Mouse (Mus musculus) spleen, postnatal 36 days (tissue): Measurements from ENCODE around the gene Smco3.
"Not testable (repeated sequence)": the region's sequence is repeated elsewhere in the genome, so short reads cannot be mapped to it uniquely, and the experiment has no call there.

Experiments
- DNase-seq, 2 experiments: peaks; one replicate each; pipeline ENCODE4 v3.0.0; 2022; ENCODE audit warnings: low spot score in 2 of 2, mixed read lengths in 1 of 2

The Smco3 gene

DNA sequence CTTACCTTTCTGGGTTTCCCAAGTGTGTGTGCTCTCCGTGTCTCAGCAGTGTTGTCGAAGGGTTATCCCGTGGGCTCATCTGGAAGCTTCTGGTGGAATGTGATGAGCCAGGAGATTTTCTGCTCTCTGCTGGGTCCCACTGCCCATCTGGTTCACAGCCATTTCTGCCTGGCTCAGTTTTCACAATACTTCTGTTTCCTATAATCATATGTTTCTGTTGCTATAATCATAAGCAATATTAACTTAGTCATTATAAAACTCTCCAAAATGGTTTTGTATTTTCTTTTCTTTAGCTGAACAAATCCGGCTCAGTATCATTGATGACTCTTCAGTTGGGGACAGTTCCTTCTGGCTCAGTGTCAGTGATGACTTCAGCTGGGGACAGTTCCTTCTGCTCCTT lies at the start of gene Smco3:
Gene Smco3, minus strand, starts transcription at position 101 of the 400 bp plus-strand sequence.
- no peak for DNase-seq

DNA sequence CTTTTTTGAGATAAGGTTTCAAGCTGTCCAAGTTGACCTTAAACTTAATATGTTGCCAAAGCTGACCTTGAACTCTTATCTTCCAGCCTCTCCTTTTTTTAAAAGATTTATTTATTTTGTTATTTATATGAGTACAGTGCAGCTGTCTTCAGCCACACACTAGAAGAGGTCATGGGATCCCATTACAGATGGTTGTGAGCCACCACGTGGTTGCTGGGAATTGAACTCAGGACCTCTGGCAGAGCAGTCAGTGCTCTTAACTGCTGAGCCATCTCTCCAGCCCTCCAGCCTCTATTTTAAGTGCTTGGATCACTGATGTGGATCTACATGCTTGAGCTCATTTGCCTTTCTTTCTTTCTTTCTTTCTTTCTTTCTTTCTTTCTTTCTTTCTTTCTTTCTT lies 49.5 kb upstream of the Smco3 start:
- DNase-seq, result not testable (repeated sequence)

DNA sequence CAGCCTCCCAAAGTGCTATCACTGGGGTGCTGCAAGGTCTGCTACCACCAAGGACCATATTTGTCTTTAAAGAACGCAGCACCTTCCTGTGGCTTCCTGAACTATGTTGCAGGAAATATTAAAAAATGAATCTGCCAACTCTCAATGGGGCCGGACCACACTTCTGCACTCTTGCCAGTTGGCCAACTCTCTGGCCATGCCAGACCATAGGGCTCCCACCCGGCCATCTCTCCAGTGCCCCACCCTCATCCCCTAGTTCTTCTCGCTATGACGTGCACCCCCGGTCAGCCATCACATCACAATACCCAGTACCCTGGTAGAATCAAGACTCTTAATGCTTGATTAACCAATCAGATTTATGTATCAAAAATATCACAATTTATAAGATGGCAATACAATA lies 48.7 kb upstream of the Smco3 start:
- no peak for DNase-seq

DNA sequence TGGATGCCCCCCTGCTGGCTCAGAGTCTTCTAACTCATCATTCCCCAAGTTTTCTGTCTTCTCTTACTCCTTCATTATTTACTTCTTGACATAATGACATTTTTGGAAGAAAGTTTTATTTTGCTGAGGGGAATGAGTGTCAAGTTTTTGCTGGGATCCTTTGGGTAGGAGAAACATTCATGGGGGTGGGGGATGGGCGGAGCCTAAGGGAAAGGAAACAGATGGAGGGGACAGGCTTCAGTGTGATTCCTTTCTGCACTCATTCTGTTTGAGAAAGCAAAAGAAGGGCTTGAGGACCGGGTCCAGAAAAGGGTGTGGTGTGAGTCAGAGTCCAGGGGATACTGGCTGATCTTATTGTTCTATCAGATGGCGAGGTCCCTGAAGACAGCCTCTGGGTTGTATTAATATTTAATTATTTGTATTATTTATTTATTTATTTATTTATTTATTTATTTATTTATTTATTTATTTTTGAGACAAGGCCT lies 48.2 kb upstream of the Smco3 start:
- no peak for DNase-seq

DNA sequence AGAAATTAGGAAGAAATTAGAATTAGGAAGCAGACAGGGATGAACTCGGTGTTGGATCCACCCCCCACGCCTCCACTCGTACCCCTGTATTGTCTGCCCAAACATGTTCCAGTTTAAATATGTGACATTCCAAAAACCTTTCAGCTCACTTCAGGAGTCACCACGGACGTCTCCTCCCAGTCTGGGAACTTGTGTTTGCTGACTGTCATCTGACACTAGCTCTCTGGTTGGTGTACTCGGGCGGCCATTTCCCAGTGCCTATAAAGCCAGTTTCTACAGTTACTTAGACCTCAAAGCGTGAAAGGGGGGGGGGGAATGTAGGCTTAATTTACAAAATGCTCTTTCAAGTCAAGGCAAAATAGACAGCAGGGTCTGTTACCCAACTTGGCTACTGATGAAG lies 46.4 kb upstream of the Smco3 start:
- no peak for DNase-seq

DNA sequence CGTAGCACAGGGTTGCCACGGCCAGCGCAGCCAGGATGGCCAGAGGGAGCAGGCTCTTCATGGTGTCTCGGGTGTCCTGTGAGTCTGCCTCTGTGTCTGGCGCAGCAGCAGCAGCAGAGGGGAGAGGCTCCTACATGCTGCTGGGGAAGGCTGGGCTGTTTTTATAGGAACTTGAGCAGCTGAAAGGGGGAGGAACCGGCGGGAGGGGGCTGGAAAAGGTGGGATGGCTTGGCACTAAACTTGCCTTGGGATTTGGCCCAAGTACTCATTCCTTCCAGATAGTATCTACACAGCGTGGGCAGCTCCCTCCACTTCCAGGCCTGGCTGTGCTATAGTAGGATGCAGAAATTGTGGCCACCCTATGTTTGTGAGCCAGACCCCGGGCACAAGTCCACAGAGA lies 40.4 kb upstream of the Smco3 start, which contains the start of gene Mgp:
Gene Mgp, minus strand, starts transcription at position 154 of the 400 bp plus-strand sequence.
- no peak for DNase-seq

DNA sequence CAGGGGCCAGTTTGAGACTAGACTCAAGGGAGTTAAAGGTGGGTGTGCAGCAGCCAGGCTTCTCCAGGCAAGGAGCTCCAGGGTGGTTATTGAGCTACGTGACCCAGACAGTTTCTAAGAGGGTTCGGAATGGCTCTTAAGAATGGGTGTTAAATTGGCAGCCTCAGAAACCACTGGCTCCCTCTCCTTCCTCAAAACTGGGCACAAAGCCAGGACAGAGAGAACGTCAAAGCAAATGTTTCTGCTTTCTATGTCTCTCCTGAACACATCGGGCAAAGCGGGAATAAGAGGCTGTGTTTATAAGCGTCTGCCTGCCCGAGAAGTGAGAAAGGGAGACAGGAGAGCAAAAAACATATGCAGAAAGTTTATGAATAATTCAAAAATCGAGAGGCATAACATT lies 39.3 kb upstream of the Smco3 start:
- DNase-seq, result no peak

DNA sequence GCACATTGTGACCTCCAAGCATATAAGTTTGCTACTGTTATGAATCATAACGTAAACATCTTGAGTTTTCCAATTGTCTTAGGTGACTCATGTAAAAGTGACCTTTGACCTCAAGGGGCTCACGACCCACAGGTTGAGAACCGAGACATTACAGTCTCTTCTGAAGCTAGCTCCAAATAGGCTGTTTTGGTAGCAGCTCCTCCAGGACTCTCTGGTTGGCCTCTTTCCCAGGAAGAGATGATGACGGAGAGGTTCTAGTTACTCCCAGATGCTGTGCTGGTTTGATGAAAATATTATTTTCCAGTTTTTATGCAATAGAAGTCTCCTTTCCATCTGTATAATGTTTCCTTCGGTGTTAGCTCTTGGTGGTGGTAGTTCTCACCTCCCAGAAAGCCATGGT lies 33.7 kb upstream of the Smco3 start:
- no peak for DNase-seq

DNA sequence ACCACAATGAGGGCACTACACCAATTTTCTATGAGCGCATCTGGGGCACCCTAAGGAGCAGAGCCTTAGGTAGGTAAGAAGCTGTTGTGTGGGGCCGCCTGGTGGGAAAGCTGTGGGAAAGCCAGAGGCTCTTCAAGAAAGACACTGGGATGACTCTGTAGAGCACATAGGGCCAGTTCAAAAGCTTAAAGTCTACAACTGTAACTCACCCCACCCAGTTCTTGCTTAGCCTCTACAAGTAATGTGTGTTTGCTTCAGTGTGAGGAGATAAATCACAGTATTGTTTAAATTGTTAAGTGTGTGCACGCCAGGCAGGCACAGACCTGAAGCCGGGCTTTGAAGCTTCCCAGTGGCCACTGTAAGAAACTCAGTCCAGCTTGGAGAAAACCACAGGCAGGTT lies 30.9 kb upstream of the Smco3 start:
- DNase-seq, result no peak

DNA sequence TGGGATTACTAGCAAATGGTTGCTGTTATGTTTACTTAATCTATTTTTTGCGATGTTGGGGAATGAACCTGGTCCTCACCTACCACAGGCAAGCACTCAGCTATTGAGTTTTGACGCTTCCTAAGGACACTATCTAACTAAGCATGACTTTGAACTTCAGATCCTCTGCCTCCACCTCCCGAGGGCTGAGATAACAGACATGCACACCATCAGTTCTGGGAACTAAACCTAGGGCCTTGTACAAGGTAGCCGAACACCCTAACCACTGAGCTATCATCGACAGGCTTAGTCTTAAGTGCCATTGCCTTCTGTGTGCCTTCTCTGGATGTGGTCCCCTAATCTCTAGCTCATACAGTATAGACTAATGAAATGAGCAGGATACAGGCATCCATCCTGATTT lies 30.1 kb upstream of the Smco3 start:
- DNase-seq, result no peak

DNA sequence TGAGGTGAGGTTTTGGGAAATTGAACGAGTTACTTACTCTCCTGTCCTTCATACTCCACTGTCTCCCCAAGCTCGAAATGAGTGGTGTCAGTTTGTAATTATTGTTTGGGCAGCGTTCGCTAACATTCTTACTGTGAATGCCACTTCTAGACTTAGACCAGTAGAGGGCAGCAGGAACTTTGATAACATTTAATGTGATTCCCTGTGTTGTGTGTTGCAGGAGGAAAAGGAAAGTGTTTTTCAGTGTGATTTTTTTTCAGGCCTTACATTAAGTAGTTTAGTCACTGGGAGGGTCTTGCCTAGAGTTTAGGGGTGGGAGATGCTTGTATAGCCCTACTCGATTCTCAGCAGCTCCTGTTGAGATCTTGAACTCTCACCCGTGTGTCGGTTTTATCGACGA lies 25.8 kb upstream of the Smco3 start:
- DNase-seq, result peak in 1 of 2 experiments; percentile 42

DNA sequence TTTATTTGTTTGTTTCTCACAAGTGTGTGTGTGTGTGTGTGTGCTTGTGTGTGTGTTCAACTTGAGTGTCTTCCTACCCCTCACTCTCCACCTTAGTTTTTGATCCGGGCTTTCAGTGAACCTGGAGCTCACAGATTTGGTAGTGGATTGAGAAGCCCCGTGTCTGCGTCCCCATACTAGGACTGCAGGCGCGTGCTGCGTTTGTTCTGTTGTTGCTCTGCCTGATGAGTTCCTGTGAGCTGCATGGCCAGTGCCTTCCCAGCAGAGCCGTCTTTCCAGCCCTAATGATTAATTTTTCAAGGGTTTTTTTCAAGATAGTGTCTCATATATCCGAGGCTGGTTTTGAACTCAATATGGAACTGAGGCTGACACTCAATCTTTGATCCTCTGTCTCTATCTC lies 23.2 kb upstream of the Smco3 start:
- DNase-seq, result no peak

DNA sequence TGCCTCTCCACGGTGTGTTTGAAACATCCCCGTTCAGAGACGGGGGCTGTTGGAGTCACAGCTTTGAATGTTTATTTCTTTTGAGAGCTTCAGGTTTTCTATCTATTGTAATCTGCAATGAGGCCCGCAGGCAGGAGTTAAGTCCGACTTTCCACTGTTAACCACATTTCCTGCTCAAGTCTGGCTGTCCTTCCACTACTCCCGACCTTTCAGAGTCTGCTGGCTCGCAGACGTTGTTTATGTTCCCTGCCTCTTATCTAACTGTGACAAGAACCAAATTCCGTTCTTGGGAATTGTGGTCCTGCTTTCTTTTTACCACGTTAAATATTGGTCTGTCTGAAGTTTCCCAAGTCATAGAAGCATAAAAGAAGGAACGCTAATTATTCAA lies 22.6 kb upstream of the Smco3 start:
- no peak for DNase-seq

DNA sequence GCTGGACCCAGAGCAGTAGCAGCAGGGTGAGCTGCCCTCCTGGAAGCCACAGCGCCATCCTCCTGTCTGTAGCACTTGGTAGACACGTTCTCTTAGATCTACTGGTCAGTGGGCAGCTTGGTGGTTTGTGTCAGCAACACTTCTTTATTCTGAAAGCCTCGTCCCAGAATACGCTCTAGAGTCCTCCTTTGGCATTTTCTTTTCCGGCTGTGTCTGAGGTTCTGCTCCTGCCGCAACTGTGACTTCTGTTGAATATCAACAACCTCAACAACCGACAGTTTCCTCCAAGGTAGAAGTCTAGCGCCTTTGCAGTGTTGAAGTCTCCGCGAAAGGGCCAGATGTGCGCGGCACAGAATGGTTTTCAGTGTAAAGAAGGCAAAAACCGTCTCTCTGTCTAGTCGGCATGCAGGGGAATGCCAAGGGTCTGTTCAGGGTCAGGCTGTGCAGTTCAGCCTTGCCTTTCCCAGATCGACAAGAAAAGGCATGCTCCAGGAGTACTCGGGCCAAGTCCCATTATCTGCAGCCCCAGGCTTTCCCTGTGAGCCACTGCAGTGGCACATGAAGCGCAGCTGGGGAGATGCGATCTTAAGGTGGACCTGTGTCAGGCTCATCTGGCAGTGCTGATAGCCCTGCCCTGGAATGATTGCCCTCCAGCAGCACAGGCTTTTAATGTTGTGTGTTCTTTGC lies 22.1 kb upstream of the Smco3 start, which contains the start of gene Art4:
Gene Art4, minus strand, starts transcription at position 548 of the 687 bp plus-strand sequence.
- DNase-seq, result peak; percentile 71 to 82

DNA sequence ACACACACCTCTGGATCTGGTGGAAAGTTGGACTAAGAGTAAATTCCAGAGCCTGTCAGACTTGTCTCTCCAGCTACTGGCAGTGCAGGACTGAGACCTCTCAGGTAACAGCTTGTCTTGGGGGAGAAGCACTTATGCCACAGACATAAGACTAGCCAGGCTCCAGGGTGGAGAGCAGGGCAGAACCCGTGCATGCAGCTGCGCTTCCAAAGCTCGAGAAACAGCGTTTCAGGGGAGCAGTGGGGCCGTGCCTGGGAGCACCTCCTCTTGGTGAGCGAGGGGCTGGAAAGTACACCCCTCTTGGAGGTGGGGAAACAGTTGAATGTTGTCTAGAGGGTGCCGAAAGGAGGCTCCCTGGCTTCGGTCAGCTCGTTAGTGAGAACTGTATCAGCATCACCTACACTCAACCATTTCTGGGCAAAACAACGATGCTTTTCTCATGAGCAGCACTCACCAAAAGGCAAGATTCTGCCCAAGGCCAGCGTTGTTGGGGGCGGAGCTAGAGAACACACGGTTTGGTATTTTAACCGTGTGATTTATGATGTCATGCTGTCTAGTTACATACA lies 20.9 kb upstream of the Smco3 start:
- peak; percentile 39 to 60 for DNase-seq

DNA sequence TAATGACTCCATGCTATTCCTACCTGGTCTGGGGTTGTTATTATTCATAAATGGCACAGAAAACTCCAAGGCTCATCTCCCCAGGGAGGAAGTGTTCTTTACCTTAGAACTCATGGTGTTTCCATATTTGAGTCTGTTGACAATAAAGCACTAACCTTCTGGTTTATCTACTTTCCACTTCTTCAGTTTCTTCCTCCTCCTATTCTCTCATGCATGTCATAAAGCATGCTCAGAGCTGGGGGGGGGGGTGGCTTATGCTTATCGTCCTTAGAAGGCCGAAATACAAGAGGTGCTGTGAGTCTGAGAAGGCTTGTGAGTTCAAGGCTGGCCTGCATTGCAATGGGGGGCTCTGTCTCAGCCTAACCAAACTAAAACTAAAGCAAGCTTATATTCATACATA lies 19.9 kb upstream of the Smco3 start:
- DNase-seq, result peak in 1 of 2 experiments; percentile 22

DNA sequence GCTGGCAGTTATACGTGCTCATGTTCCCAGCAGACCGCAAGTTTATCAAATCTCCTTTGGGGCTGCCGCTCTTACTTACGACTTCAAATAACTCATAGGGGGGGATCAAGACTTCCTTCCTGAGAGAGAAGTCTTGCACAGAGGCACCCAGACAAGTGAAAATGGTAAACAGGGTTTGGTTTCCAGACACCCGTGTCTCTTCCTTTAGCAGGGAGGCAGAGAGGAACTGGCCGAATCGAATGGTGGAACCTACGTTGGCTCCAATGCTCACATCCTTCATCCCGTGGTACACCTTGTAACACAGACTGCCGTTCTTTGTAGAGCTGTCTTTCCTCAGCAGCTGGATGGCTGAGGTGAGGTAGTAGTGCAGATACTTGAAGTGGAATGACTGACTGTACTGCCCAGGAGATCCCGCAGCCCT lies 19.1 kb upstream of the Smco3 start:
- DNase-seq, result peak; percentile 39 to 41

DNA sequence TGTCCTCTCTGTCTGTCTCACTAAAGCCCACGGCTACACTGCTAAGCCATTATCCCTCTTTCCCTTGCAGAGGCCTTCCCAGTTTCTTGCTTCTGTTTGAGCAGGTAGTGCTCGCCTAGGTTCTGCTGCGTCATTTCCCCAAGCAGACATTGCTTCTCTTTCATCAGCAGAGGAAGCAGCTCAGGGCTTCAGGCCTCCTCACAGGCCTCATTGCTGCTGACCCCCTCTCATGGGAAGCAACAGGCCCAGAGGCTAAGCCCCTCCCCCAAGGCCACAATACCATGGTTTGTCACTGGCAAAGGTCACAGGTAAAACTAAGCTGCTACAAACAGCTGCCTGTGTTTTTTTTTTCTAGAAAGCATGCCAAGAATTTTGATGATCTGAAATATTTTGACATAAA lies 17.5 kb upstream of the Smco3 start:
- DNase-seq, result no peak

DNA sequence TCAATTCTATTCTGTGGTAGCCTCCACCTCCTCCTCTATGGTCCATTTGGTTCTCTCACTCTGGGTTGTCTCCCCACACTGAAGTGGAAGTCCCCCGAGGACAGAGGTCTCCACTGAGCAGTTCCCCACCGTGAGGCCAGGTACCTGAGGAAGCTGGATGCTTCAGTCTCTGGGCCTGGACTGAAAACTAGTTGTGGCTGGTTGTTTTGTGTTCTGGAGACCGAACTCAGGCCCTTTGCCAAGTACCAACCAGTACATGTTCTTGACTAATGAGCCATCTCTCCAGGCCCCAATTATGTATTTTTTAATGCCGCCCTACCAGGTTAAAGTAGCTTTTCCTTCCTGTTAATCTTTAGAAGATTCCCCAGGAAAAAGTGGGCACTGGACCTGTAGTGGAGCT lies 17.1 kb upstream of the Smco3 start:
- no peak for DNase-seq

DNA sequence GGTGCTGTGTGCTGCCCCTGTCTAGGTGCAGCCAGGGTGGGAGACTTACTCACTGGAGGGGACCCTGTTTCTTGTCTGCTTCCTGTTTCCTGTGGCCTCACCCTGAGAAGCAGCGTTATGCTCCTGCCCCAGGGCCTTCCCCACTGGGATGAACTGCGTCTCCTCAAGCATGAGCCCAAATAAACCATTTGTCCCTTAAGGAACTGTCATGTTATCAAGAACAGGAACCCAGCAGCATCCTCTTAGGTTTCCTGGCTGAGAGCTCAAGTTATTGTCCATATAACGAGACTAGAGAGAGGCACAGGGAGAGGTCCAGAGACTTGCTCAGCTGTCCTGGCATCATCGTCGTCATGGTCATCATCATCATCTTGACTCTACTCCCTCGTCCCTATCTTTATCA lies 15.0 kb upstream of the Smco3 start:
- DNase-seq, result no peak

DNA sequence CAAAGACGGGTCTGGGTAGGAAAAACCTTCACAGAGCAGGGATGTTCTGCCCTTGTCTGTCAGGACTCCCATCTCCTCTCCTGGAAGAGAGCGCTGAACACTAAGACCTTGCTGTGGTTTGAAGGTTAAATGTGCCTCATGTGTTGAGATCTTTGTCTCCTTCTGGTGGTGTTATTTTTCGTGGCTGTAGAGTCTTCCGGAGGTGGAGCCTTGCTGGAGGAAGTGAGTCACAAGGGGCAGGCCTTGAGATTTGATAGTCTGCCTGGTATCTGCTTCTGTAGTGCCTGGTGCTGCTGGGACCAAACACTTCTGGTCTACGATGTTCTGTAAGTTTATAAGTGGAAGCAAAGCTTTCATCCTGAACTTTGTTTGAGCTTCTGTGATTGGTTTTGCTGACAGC lies 13.7 kb upstream of the Smco3 start:
- no peak for DNase-seq

DNA sequence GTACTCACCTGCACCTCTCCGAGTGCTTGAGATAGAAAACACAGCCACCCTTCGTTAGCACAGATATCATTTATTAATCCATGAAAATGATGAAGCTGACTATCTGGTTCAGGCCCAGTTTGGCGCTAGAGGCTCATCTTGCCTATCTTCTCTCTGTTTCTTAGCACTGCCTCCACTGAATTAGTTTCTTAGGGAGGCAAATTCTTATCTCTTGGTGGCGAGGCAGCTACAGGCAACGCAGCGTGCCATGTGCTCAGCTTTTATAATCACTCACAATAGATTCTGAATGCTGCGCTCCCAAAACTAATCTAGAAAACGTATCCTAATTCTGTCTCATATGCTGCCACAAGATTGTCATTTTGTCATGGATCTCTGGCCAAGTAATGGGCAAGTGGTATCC lies 13.1 kb upstream of the Smco3 start:
- no peak for DNase-seq

DNA sequence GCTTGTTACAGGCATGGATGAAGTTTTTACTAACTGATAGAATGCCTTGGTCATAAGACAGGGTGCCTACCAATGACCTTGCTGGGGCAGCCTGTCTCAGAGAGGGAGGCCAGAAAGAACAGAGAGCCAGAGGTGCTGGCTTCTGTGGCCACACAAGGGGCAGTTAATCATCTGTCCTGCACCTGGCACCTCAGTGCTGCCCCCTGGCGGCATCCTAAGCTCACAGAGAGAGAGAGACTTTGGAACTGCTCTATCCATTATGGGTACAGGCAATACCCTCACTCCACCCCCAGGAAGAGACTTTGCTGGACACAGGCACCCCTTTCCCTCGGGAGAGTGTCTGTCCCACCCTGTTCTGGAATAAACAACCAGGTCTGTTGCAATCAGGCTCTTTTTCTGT lies 12.5 kb upstream of the Smco3 start:
- peak; percentile 48 to 64 for DNase-seq

DNA sequence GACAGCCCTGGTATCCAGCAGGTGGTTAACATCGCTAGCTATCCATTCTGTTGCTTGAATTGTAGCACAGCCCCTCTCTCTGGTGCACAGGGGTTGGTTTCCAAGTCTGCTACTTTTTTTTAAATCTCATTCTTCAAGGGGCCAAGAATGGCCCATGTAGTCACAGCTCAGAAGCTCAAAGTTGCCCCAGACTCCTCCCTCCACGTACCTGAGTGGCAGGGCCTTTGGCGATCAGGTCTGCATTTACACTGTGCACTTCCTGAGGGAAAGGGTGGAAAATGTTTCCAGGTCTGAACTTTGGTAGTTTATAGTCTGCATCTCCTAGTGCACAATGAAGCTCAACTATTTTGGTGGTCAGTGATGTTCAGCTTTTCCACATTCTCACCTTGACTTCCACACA lies 12.0 kb upstream of the Smco3 start:
- no peak for DNase-seq
